Mouse (Mus musculus): ENCODE measurements around the gene Stam2. TPM values are rescaled to one million over a fixed set of nuclear protein-coding genes. Genes with fewer than 3 reads are reported as not detected.

The Stam2 gene
- 36.1 and 37.6 TPM in 2 replicates for polyA plus RNA-seq (2016; fragmentation: Nextera tagmentation; extraction: Ambion mirVana)

DNA sequence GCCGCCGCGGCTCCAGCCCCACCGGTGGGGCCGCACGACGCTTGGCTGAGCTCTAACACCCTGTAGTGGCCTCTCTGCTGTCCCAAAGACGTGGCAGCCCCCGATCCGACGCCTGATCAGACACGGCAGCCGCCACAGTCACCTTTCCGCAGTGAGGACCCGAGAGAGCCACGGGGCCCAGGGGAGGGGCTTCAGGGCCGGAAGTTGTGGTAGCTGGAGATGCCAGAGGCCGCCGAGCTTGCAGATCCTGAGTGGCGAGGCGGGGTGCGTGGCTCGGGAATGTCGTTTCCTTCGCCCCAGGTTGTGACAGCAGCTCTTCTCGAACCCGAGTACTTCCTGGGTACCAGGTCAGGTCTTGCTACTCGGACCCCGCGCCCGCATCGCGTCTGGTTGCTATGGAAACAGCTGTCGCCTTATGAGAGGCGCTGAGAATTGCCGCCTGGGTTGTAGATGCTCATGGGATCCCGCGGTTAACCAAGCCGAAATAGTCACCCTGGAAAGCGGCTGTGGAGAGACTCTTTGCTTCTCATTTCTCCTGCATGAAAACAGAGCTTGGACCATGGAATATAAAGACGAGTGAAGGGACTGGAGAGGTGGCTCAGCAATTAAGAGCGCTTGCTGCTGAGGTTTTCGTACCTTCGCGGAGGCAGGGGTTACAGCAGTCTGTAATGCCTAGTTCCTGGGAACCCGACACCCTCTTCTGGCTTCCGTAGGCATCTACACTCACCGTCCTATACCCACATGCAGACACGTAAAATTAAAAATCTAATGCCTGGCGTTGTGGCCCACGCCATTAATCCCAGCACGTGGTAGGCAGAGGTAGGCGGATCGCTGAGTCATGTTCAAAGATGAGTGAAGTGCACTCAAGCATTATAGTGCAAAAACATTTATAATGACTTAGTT is at the start of gene Stam2:
Gene Stam2, minus strand, starts transcription at position 26 of the 903 bp plus-strand sequence.
- Histone ChIP-seq H3K27me3 (ENCODE audit: insufficient read depth, poor library complexity, severe bottlenecking) (no peaks in the 10 kb centered on the region), H3K27ac (peak within 1 kb of the TSS; percentile 99), H3K9me3 (no peaks in the 10 kb centered on the region), H3K36me3 (peaks cover 6% of the 10 kb centered on the region; the same call in 1 of the 2 replicates), H3K4me3 (peak within 1 kb of the TSS; percentile 81), H3K4me1 (replicated peaks) (peaks cover 15% of the 10 kb centered on the region)
- DNase-seq (ENCODE audit: low spot score) = peak; percentile 93
- WGBS = 7% methylated on average over 54 of the region's 54 CpGs

DNA sequence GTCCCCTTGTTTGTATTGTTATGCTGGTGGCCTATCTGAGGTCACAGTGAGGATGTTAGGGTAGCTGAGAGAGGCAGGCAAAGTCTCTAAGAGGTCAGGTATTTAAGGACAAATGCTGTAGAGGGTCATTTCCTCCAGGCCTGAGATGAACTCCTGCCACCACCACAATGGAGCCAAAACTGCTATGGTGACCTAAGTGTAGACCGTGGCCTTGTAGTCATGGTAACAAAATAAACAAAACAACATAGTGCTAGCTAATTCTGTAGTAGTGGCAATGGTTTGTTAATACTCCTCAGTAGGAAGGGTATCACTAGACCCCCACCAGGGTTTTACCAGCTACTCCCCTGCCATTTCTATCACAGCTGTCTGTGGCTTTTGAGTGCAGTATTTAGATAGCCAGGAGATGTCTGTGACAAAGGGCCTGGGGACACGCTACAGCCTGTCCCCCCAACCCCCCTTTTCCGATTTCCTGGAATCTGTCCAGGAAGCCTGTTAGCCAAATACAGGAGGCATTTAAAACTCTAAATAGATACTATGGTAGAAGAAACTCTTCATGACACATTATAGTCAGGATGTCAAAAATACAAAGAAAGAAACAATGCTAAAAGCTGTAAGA is 43.1 kb upstream of the Stam2 start:
- Histone ChIP-seq H3K9me3 (no peaks in the 10 kb centered on the region), H3K4me3 (no peak overlapping the region), H3K27me3 (ENCODE audit: insufficient read depth, poor library complexity, severe bottlenecking) (no peaks in the 10 kb centered on the region), H3K27ac (no peak overlapping the region), H3K4me1 (replicated peaks) (peaks cover 9% of the 10 kb centered on the region), H3K36me3 (no peaks in the 10 kb centered on the region)
- WGBS = 60% methylated on average over 3 of the region's 3 CpGs
- no peak for DNase-seq (ENCODE audit: low spot score)

DNA sequence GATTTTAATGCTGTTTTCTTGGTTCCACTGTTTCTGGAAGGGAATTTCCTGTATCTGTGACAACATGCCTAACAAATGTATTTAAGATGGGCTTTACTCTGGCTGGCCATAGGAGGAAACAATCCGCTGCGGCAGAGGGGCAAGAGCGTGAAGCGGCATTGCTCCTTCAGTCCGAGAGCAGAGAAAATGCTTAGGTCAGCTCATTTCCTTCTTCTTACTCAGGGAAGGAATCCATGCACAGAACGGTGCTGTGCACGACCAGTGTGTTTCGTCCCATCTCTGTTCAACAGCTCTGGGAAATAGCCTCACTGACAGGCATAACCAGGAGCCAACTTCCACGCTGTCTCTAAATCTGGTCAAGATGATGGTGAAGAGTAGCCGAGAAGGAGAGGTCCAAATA is 37.9 kb upstream of the Stam2 start:
- 89% methylated on average over 10 of the region's 10 CpGs for WGBS

DNA sequence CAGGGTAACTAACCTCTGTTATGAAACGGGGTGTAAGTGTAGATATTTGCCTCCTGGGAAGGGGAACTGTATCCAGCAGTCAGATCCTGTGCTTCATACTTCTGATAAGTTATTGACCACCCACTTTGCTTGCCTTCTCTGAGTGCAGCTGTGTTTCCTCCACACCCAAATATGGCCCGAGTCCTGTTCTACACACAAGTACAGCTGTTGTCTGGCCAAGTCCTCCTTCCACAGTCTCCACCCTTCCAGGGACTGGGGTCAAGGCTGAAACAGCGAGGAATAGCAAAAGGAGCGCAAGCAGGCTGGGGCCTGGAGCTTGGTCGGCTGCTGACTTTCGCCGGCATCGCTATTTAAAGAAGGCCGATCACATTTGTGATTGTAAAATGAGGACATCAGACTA is 37.3 kb upstream of the Stam2 start:
- Histone ChIP-seq H3K9me3 (no peaks in the 10 kb centered on the region), H3K36me3 (no peaks in the 10 kb centered on the region), H3K27me3 (ENCODE audit: insufficient read depth, poor library complexity, severe bottlenecking) (no peaks in the 10 kb centered on the region), H3K27ac (no peak overlapping the region), H3K4me3 (no peak overlapping the region), H3K4me1 (replicated peaks) (no peaks in the 10 kb centered on the region)
- no peak for DNase-seq (ENCODE audit: low spot score)
- WGBS = 85% methylated on average over 9 of the region's 9 CpGs

More for the DNA sequence above, 37.9 kb upstream of the Stam2 start:
- Histone ChIP-seq H3K27ac (no peak overlapping the region), H3K4me1 (replicated peaks) (peaks cover 6% of the 10 kb centered on the region), H3K36me3 (no peaks in the 10 kb centered on the region), H3K27me3 (ENCODE audit: insufficient read depth, poor library complexity, severe bottlenecking) (no peaks in the 10 kb centered on the region), H3K4me3 (no peak overlapping the region), H3K9me3 (no peaks in the 10 kb centered on the region)
- no peak for DNase-seq (ENCODE audit: low spot score)

DNA sequence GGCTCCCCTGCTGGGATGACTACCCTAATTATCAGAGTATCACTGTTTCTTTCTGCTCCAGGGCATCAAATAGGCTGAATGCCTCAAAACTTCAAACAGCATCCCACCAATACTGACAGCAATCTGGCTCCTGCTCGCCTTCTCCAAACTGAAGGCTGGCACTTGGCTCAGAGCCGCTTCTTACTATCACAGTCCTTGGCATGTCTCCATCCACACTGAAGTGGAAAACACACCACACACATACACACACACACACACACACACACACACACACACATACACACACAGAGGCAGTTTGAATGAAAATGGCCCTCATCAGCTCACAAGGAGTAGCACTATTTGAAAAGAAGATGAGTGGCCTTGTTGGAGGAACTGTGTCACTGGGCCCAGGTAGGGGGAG is 35.8 kb upstream of the Stam2 start:
- Histone ChIP-seq H3K36me3 (no peaks in the 10 kb centered on the region), H3K4me3 (no peak overlapping the region), H3K27me3 (ENCODE audit: insufficient read depth, poor library complexity, severe bottlenecking) (no peaks in the 10 kb centered on the region), H3K9me3 (no peaks in the 10 kb centered on the region), H3K4me1 (replicated peaks) (0 out of 2 replicates have a peak, but pooled peaks cover 2% of the 10 kb centered on the region), H3K27ac (no peak overlapping the region)
- 82% methylated on average over 2 of the region's 2 CpGs for WGBS
- DNase-seq (ENCODE audit: low spot score) = no peak

DNA sequence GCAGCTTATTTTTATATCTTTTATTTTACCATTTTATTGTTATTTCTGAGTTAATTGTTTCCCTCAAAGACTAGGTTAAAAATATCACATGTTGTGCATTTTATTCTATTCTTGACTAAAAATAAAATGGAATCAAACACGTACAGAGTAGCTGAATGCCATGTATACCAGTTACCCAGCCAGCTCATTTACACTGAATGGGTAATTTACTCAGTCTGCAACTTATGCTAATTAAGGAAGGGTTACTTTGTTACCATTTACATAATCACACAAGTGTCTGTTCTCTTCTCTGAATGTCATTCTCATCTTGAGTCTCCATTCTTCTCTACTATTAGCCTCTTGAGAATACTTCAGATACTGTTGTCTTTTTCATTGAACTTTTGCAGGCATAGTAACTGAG is 32.3 kb upstream of the Stam2 start:
- no peak for DNase-seq (ENCODE audit: low spot score)
- H3K27me3 ChIP-seq (ENCODE audit: insufficient read depth, poor library complexity, severe bottlenecking) = no peaks in the 10 kb centered on the region
- 0 out of 2 replicates have a peak, but pooled peaks cover 3% of the 10 kb centered on the region for H3K4me1 ChIP-seq (replicated peaks)
- no peak overlapping the region for H3K27ac ChIP-seq
- H3K4me3 ChIP-seq = no peak overlapping the region
- H3K36me3 ChIP-seq = no peaks in the 10 kb centered on the region
- 69% methylated on average over 1 of the region's 1 CpGs for WGBS
- no peaks in the 10 kb centered on the region for H3K9me3 ChIP-seq

DNA sequence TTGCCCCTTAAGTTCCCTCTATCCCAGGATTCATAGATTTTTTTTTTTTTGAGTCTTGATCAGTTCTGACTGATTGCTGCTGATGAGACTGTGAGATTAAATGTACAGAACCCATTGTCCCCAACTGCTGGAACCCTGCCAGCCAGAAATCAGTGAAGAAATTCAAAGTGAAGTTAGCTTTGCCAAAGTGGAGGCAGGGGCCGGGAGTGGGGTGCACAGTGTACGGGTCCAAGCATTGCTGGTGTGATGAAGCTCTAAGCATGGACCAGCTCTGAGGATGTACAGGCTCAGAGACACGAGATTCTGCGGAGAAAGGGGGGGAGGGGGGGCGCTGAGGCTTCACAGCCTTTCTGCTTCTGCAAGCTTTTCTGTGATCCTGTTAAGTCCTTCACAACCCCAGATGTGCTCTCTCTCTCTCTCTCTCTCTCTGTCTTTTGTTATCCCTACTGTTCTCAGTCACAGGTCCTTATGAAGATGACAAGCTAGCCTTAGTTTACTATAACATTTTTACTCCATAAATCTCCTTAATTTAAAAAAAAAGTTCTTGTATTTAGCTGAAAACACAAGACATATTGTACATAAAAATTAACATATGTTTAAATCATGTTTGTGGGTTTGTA is 30.8 kb upstream of the Stam2 start:
- no peaks in the 10 kb centered on the region for H3K36me3 ChIP-seq
- 0 out of 2 replicates have a peak, but pooled peaks cover 3% of the 10 kb centered on the region for H3K4me1 ChIP-seq (replicated peaks)
- no peak overlapping the region for H3K4me3 ChIP-seq
- no peaks in the 10 kb centered on the region for H3K27me3 ChIP-seq (ENCODE audit: insufficient read depth, poor library complexity, severe bottlenecking)
- DNase-seq (ENCODE audit: low spot score) = no peak
- no peaks in the 10 kb centered on the region for H3K9me3 ChIP-seq
- 53% methylated on average over 5 of the region's 5 CpGs for WGBS
- no peak overlapping the region for H3K27ac ChIP-seq

DNA sequence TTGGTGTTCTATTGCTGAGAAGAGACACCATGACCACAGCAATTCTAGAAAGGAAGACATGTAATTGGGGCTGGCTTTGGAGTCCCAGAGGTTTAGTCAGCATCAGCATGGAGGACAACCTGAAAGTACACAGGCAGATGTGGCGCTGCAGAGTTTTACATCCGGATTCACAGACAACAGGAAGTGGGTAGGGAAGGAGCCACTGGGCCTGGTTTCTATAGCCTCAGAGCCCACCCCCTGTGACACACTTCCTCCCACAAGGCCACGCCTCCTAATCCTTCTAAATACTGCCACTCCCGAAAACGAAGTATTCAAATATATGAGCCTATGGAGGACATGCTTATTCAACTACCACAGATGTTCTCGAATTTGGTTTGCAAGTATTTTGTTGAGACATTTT is 23.0 kb upstream of the Stam2 start:
- no peaks in the 10 kb centered on the region for H3K9me3 ChIP-seq
- WGBS = 92% methylated on average over 6 of the region's 6 CpGs
- H3K27me3 ChIP-seq (ENCODE audit: insufficient read depth, poor library complexity, severe bottlenecking) = no peaks in the 10 kb centered on the region
- no peaks in the 10 kb centered on the region for H3K36me3 ChIP-seq
- H3K4me1 ChIP-seq (replicated peaks) = no peaks in the 10 kb centered on the region
- DNase-seq (ENCODE audit: low spot score) = no peak
- no peak overlapping the region for H3K4me3 ChIP-seq
- no peak overlapping the region for H3K27ac ChIP-seq

DNA sequence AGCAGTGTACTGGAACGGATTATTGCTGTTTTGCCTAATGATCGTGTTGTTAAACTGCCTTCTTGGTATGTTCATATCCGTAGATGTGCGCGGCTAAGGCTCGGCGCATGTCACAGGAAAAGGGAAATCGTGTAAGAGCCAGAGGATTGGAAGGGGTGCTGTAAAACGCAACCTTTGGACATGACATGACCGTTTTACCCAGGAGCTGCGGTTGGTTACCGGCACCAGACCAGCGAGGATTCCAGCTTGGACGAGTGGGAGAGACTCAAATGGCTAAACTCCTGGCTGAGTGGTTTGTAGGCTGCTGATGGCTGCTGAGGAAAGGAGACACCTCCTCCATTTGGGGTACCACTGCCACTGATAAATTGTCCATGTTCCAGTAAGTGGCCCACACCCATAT is 21.8 kb upstream of the Stam2 start:
- H3K36me3 ChIP-seq = no peaks in the 10 kb centered on the region
- no peaks in the 10 kb centered on the region for H3K27me3 ChIP-seq (ENCODE audit: insufficient read depth, poor library complexity, severe bottlenecking)
- H3K4me1 ChIP-seq (replicated peaks) = no peaks in the 10 kb centered on the region
- no peaks in the 10 kb centered on the region for H3K9me3 ChIP-seq
- DNase-seq (ENCODE audit: low spot score) = no peak
- H3K4me3 ChIP-seq = no peak overlapping the region
- no peak overlapping the region for H3K27ac ChIP-seq
- 88% methylated on average over 14 of the region's 14 CpGs for WGBS

DNA sequence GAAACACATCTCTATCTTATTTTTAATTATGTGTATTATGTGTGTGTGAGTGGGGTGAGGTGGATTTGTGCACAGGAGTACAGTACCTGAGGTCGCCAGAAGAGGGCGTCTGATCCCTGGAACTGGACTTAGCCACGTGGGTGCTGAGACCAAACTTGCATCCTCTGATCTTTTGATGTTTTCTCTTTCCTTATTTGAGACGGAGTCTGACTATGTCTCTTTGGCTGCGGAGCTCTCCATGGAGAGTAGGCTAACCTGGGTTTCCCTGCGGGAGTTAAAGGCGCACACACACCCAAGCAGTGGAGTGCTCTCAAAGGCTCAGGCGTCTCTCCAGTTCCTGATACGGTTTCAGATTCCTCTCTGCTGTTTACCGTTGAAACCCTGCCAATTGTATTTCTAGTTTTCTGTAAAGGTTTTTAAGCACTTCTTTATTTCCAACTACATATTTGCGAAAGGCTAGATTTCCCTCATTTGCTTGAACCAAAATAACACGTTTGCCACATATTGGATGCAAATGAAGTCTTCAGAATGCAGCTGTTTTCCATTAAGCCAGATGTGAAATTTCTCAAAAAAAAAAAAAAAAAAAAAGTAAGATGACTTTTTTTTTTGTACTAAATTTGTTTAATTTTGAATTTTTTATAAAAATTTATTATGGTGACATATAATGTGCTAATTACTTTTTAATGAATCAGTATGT is 21.1 kb upstream of the Stam2 start:
- Histone ChIP-seq H3K9me3 (no peaks in the 10 kb centered on the region), H3K4me3 (peak overlapping the region; percentile 30), H3K4me1 (replicated peaks) (no peaks in the 10 kb centered on the region), H3K36me3 (no peaks in the 10 kb centered on the region), H3K27ac (no peak overlapping the region), H3K27me3 (ENCODE audit: insufficient read depth, poor library complexity, severe bottlenecking) (no peaks in the 10 kb centered on the region)
- DNase-seq (ENCODE audit: low spot score) = peak; percentile 85
- WGBS = 20% methylated on average over 12 of the region's 12 CpGs

DNA sequence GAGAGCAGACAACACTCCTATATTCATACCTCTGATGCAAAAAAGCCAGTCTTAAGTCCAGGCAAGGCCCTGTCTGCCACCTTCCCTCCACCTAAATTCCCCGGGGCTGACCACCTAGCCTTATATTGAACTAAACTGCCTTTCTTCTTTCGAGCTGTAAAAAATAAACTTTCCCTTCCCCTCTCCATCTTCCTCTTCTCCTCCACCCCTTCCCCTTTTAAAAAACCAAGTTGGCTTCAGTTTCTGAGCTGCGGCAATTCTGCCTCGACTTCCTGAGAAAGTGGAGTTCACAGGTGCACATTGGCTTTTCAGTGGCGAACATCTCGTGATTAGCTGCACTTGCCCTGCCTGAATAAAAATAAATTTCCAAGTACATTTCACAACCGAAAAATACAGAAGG is 20.4 kb upstream of the Stam2 start:
- no peak overlapping the region for H3K27ac ChIP-seq
- no peaks in the 10 kb centered on the region for H3K9me3 ChIP-seq
- no peaks in the 10 kb centered on the region for H3K4me1 ChIP-seq (replicated peaks)
- DNase-seq (ENCODE audit: low spot score) = no peak
- WGBS = 70% methylated on average over 7 of the region's 7 CpGs
- H3K27me3 ChIP-seq (ENCODE audit: insufficient read depth, poor library complexity, severe bottlenecking) = no peaks in the 10 kb centered on the region
- H3K36me3 ChIP-seq = no peaks in the 10 kb centered on the region
- H3K4me3 ChIP-seq = no peak overlapping the region

DNA sequence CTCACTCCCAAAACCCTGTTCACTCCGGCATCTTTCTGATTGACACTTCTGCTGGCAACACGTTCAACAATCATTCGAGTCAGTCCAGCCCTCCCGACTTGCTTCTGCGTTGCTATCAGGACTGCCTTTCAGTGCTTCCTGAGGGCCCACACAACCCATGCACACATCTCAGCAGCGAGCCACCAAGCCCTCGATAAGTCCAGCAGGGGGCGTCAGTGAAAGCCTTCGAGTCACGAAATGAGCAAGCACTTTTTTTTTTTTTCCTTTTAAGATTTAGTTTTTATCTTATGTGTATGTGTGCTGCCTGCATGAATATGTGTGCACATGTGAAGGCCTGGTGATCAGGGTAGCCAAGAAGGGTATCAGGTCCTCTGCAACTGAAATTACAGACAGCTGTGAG is 16.5 kb upstream of the Stam2 start:
- H3K36me3 ChIP-seq = no peaks in the 10 kb centered on the region
- 29% methylated on average over 10 of the region's 10 CpGs for WGBS
- DNase-seq (ENCODE audit: low spot score) = peak; percentile 51

More for the DNA sequence above, 16.5 kb upstream of the Stam2 start:
- Histone ChIP-seq H3K27ac (no peak overlapping the region), H3K27me3 (ENCODE audit: insufficient read depth, poor library complexity, severe bottlenecking) (no peaks in the 10 kb centered on the region), H3K9me3 (no peaks in the 10 kb centered on the region), H3K4me3 (no peak overlapping the region), H3K4me1 (replicated peaks) (peaks cover 12% of the 10 kb centered on the region)

Measured in hindbrain, embryonic 10.5 days (tissue).